Mouse (Mus musculus) left cerebral cortex, postnatal 36 days (tissue): ENCODE data around the gene Rfx8. TPM values are rescaled to one million over a fixed set of nuclear protein-coding genes. Genes with fewer than 3 reads are reported as not detected.

Source experiments
- DNase-seq, 2 experiments: peaks; one replicate each; pipeline ENCODE4 v3.0.0; 2021 to 2022; ENCODE audit warnings: low spot score in 2 of 2, mixed read lengths in 1 of 2
- intact Hi-C: fragments of 180-260 bp; cut with DNase I; formaldehyde crosslinking; loops from one replicate; pipeline ENCODE4 v1.15.1; 2025
- total RNA-seq, 2 experiments: library from RNA; stranded (reverse); gene quantifications; 2 replicates each; pipeline ENCODE4 v1.2.3; 2021

Gene Rfx8
- total RNA-seq, 2 experiments from 2014 or later, result 0.32 TPM; not detected in 1

- intact Hi-C loops, result no loop called here
- no peak for DNase-seq
Observed at GRCm38 (mm10) chr1:39700599-39701273, 20.1 kb downstream of the Rfx8 start.

- DNase-seq, result no peak
- intact Hi-C loops, result no loop called here
Observed at GRCm38 (mm10) chr1:39698456-39698855, 22.3 kb downstream of the Rfx8 start.

GRCm38 (mm10) chr1:39695198-39695597 lies 25.6 kb downstream of the Rfx8 start:
- no peak for DNase-seq
- intact Hi-C loops, result no loop called here

GRCm38 (mm10) chr1:39694756-39695155 lies 26.0 kb downstream of the Rfx8 start:
- intact Hi-C loops, result no loop called here
- no peak for DNase-seq

GRCm38 (mm10) chr1:39691974-39692373 lies 28.8 kb downstream of the Rfx8 start:
- intact Hi-C loops, result no loop called here
- DNase-seq, result no peak

GRCm38 (mm10) chr1:39691061-39691460 lies 29.7 kb downstream of the Rfx8 start:
- no peak for DNase-seq
- intact Hi-C loops, result no loop called here

GRCm38 (mm10) chr1:39688573-39688972 lies 32.2 kb downstream of the Rfx8 start:
- no peak for DNase-seq
- intact Hi-C loops, result loop anchor here (5.0 to 10.0 kb wide), 2 partner anchors 216 to 294 kb away; partner anchors contain the start of gene Map4k4

- intact Hi-C loops, result loop anchor here (5.0 to 10.0 kb wide), 2 partner anchors 218 to 295 kb away; partner anchors contain the start of gene Map4k4
- DNase-seq, result no peak
Observed at GRCm38 (mm10) chr1:39687279-39687678, 33.5 kb downstream of the Rfx8 start.

GRCm38 (mm10) chr1:39685841-39686240 lies 35.0 kb downstream of the Rfx8 start:
- peak; percentile 53 to 61 for DNase-seq
- intact Hi-C loops, result loop anchor here (5.0 to 10.0 kb wide), 2 partner anchors 219 to 296 kb away; partner anchors contain the start of gene Map4k4

- intact Hi-C loops, result loop anchor here (10.0 kb wide), 1 partner anchor 223 kb away; the partner anchor contains the start of gene Map4k4
- no peak for DNase-seq
Observed at GRCm38 (mm10) chr1:39681638-39682037, 39.2 kb downstream of the Rfx8 start.

GRCm38 (mm10) chr1:39680546-39680945 lies 40.3 kb downstream of the Rfx8 start:
- DNase-seq, result no peak
- intact Hi-C loops, result loop anchor here (10.0 kb wide), 1 partner anchor 224 kb away; the partner anchor contains the start of gene Map4k4

- no peak for DNase-seq
- intact Hi-C loops, result no loop called here
Observed at GRCm38 (mm10) chr1:39678883-39679282, 41.9 kb downstream of the Rfx8 start.

- peak; percentile 38 to 40 for DNase-seq
Observed at GRCm38 (mm10) chr1:39676221-39676876, 44.4 kb downstream of the Rfx8 start.

GRCm38 (mm10) chr1:39672362-39673105 lies 48.3 kb downstream of the Rfx8 start:
- intact Hi-C loops, result no loop called here
- no peak for DNase-seq

More at GRCm38 (mm10) chr1:39676221-39676876, 44.4 kb downstream of the Rfx8 start:
- intact Hi-C loops, result no loop called here

GRCm38 (mm10) chr1:39670211-39670935 lies 50.4 kb downstream of the Rfx8 start:
- intact Hi-C loops, result no loop called here
- no peak for DNase-seq

- DNase-seq, result no peak
- intact Hi-C loops, result no loop called here
Observed at GRCm38 (mm10) chr1:39666751-39667252, 54.0 kb downstream of the Rfx8 start.

- DNase-seq, result no peak
- intact Hi-C loops, result no loop called here
Observed at GRCm38 (mm10) chr1:39664039-39664625, 56.7 kb downstream of the Rfx8 start.

GRCm38 (mm10) chr1:39663050-39663449 lies 57.7 kb downstream of the Rfx8 start:
- DNase-seq, result no peak
- intact Hi-C loops, result no loop called here

GRCm38 (mm10) chr1:39656976-39657529 lies 63.7 kb downstream of the Rfx8 start:
- no peak for DNase-seq
- intact Hi-C loops, result no loop called here
